Mouse (Mus musculus): ENCODE measurements around the gene Bnc1. TPM values are rescaled to one million over a fixed set of nuclear protein-coding genes. Genes with fewer than 3 reads are reported as not detected.

The Bnc1 gene
- not detected for total RNA-seq (2023)

GRCm38 (mm10) chr7:81992131-81993061, at the start of gene Bnc1:
Gene Bnc1, minus strand, starts transcription at chr7:81992292.

DNA sequence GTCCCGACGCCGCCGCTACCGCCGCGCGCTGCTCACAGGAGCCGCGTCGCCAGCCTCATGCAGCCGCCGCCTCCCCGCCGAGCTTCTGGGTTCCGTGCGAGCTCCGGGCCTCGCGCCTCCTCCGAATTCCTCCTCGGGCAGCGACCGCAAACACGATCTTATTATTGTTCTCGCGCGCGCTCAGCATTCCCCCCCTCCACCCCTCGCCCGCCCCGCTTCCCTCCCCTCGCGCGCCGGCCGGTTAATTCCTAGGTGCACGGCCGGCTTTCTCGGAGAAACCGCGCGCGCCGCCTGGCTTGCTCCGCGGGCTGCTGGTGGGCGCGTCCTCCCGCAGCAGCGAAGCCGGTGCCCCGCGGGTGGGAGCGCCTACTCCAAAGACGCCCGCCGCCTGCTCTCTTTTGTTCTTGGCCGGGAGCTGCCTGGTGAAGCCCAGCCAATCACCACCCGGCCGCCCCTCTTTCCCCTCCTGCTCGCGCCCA, 57.8 kb downstream of the Bnc1 start, which contains the start of gene Hdgfl3:
Gene Hdgfl3 (minus strand): TSS at position 207 of the 479 bp plus-strand sequence.

Other genes with a start within 250 kb of the Bnc1 start
- gene Ramac, start 229.4 kb downstream of the Bnc1 start, total RNA-seq (2023) = 10 to 100 TPM; 39.5 to 42.7 TPM
- gene 3110040N11Rik, start 202.8 kb downstream of the Bnc1 start, total RNA-seq (2023) = 10 to 100 TPM; 10.4 to 11.3 TPM
- gene Btbd1, start 162.9 kb downstream of the Bnc1 start, total RNA-seq (2023) = 10 to 100 TPM; 44.6 to 57.8 TPM
- gene Gm10160, start 136.5 kb downstream of the Bnc1 start, total RNA-seq (2023) = not detected
- 100 to 1,000 TPM; 201 to 230 TPM for gene Tm6sf1, start 133.3 kb downstream of the Bnc1 start, total RNA-seq (2023)
- gene Hdgfl3, start 57.8 kb downstream of the Bnc1 start, total RNA-seq (2023) = under 1 TPM in 1 of 2 experiments, not detected in 1; 0.04 TPM
- not detected for gene Sh3gl3, start 181.5 kb upstream of the Bnc1 start, total RNA-seq (2023)